Mouse (Mus musculus): ENCODE results near the gene Akap6. TPM values are rescaled to one million over a fixed set of nuclear protein-coding genes. Genes with fewer than 3 reads are reported as not detected.
A peak's percentile ranks its signal among the peaks of the same experiment; 100 is the strongest.

Gene Akap6
- polyA plus RNA-seq, 1 experiment, result 27.4 TPM

- Histone ChIP-seq H3K27me3 (ENCODE audit: control insufficient read depth, insufficient read depth, low read length) (no peaks in the 10 kb centered on the region), H3K27ac (ENCODE audit: insufficient read depth, low read length) (no peak overlapping the region), H3K4me1 (ENCODE audit: control insufficient read depth, insufficient read depth, low read length) (peaks cover 3% of the 10 kb centered on the region), H3K4me3 (replicated peaks; ENCODE audit: insufficient read depth, low read depth, low read length) (no peak overlapping the region)
- 57% methylated on average over 6 of the region's 6 CpGs for WGBS
- DNase-seq, result no peak
- TF ChIP-seq CTCF (IDR thresholded peaks at IDR 0.05; ENCODE audit: borderline replicate concordance, insufficient read depth, low read depth, low read length) (no peak), POLR2A (IDR thresholded peaks at IDR 0.05; ENCODE audit: borderline replicate concordance, insufficient read depth, low read length) (no peak)
Observed at GRCm38 (mm10) chr12:53029910-53030309, 330.7 kb downstream of the Akap6 start.

- H3K27ac ChIP-seq (ENCODE audit: insufficient read depth, low read length), result no peak overlapping the region
- TF ChIP-seq POLR2A (IDR thresholded peaks at IDR 0.05; ENCODE audit: borderline replicate concordance, insufficient read depth, low read length) (no peak), CTCF (IDR thresholded peaks at IDR 0.05; ENCODE audit: borderline replicate concordance, insufficient read depth, low read depth, low read length) (no peak)
- peaks cover 3% of the 10 kb centered on the region for H3K4me1 ChIP-seq (ENCODE audit: control insufficient read depth, insufficient read depth, low read length)
- H3K27me3 ChIP-seq (ENCODE audit: control insufficient read depth, insufficient read depth, low read length), result no peaks in the 10 kb centered on the region
- 6% methylated on average over 7 of the region's 7 CpGs for WGBS
- peak; percentile 48 to 61 for DNase-seq
- H3K4me3 ChIP-seq (replicated peaks; ENCODE audit: insufficient read depth, low read depth, low read length), result no peak overlapping the region
Observed at GRCm38 (mm10) chr12:53032762-53033161, 333.6 kb downstream of the Akap6 start.

GRCm38 (mm10) chr12:53033404-53033913 is 334.3 kb downstream of the Akap6 start:
- H3K4me1 ChIP-seq (ENCODE audit: control insufficient read depth, insufficient read depth, low read length), result peaks cover 3% of the 10 kb centered on the region
- H3K4me3 ChIP-seq (replicated peaks; ENCODE audit: insufficient read depth, low read depth, low read length), result no peak overlapping the region
- 33% methylated on average over 14 of the region's 14 CpGs for WGBS
- TF ChIP-seq POLR2A (IDR thresholded peaks at IDR 0.05; ENCODE audit: borderline replicate concordance, insufficient read depth, low read length) (no peak), CTCF (IDR thresholded peaks at IDR 0.05; ENCODE audit: borderline replicate concordance, insufficient read depth, low read depth, low read length) (no peak)
- no peaks in the 10 kb centered on the region for H3K27me3 ChIP-seq (ENCODE audit: control insufficient read depth, insufficient read depth, low read length)
- peak; percentile 13 to 38 for DNase-seq
- H3K27ac ChIP-seq (ENCODE audit: insufficient read depth, low read length), result no peak overlapping the region

GRCm38 (mm10) chr12:53040634-53041033 is 341.5 kb downstream of the Akap6 start:
- Histone ChIP-seq H3K27ac (ENCODE audit: insufficient read depth, low read length) (no peak overlapping the region), H3K4me1 (ENCODE audit: control insufficient read depth, insufficient read depth, low read length) (no peaks in the 10 kb centered on the region), H3K4me3 (replicated peaks; ENCODE audit: insufficient read depth, low read depth, low read length) (no peak overlapping the region), H3K27me3 (ENCODE audit: control insufficient read depth, insufficient read depth, low read length) (no peaks in the 10 kb centered on the region)
- no peak for DNase-seq
- TF ChIP-seq CTCF (IDR thresholded peaks at IDR 0.05; ENCODE audit: borderline replicate concordance, insufficient read depth, low read depth, low read length) (no peak), POLR2A (IDR thresholded peaks at IDR 0.05; ENCODE audit: borderline replicate concordance, insufficient read depth, low read length) (no peak)
- 89% methylated on average over 5 of the region's 5 CpGs for WGBS

DNA sequence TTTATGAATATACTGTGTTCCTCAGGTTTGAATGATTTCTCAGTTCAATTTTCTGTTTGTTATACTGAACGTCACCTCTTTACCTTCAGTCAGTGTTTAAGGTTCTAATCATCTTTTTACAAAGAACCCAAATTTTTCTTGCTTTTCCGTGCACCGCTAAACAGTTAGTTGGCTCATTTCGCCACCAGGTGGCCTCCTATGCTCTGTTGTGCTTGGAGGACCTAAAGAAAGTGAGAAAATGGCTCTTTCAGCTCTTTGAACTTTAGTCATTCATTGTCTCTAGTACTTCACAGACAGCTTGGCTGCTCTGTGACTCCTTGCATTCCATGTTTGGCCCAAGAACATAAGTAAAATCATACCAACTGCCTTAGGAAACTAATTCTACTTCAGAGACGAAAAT is 343.6 kb downstream of the Akap6 start:
- Histone ChIP-seq H3K4me1 (ENCODE audit: control insufficient read depth, insufficient read depth, low read length) (no peaks in the 10 kb centered on the region), H3K4me3 (replicated peaks; ENCODE audit: insufficient read depth, low read depth, low read length) (no peak overlapping the region), H3K27ac (ENCODE audit: insufficient read depth, low read length) (no peak overlapping the region), H3K27me3 (ENCODE audit: control insufficient read depth, insufficient read depth, low read length) (no peaks in the 10 kb centered on the region)
- WGBS, result 51% methylated on average over 5 of the region's 5 CpGs
- DNase-seq, result no peak
- TF ChIP-seq CTCF (IDR thresholded peaks at IDR 0.05; ENCODE audit: borderline replicate concordance, insufficient read depth, low read depth, low read length) (0 out of 2 replicates have a peak, but pooled peaks have one; percentile 36), POLR2A (IDR thresholded peaks at IDR 0.05; ENCODE audit: borderline replicate concordance, insufficient read depth, low read length) (no peak)

- TF ChIP-seq CTCF (IDR thresholded peaks at IDR 0.05; ENCODE audit: borderline replicate concordance, insufficient read depth, low read depth, low read length) (no peak), POLR2A (IDR thresholded peaks at IDR 0.05; ENCODE audit: borderline replicate concordance, insufficient read depth, low read length) (no peak)
- Histone ChIP-seq H3K4me1 (ENCODE audit: control insufficient read depth, insufficient read depth, low read length) (no peaks in the 10 kb centered on the region), H3K27me3 (ENCODE audit: control insufficient read depth, insufficient read depth, low read length) (no peaks in the 10 kb centered on the region), H3K27ac (ENCODE audit: insufficient read depth, low read length) (no peak overlapping the region), H3K4me3 (replicated peaks; ENCODE audit: insufficient read depth, low read depth, low read length) (no peak overlapping the region)
- no peak for DNase-seq
- 94% methylated on average over 7 of the region's 7 CpGs for WGBS
Observed at GRCm38 (mm10) chr12:53057606-53058005, 358.4 kb downstream of the Akap6 start.

DNA sequence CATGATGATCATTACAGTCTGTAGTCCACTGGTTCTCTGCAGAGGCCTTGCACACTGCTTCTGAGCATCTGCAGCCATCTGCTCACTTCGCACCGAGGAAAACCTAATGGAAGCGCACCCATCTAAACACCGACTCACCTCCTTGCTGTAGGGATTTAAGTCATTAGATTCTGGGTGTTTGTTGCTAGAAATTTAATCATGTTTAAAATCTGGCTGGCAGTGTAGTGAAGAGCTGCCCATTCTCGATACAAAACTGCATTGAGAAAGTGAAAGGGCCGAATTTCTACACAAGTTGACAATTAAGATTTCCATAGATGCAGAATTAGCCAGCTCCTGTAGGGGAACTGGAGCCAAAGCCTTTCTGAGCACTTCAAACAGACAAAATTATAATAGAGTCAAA is 361.7 kb downstream of the Akap6 start:
- H3K27ac ChIP-seq (ENCODE audit: insufficient read depth, low read length), result no peak overlapping the region
- no peaks in the 10 kb centered on the region for H3K4me1 ChIP-seq (ENCODE audit: control insufficient read depth, insufficient read depth, low read length)
- 55% methylated on average over 6 of the region's 6 CpGs for WGBS
- TF ChIP-seq CTCF (IDR thresholded peaks at IDR 0.05; ENCODE audit: borderline replicate concordance, insufficient read depth, low read depth, low read length), result no peak
- TF ChIP-seq POLR2A (IDR thresholded peaks at IDR 0.05; ENCODE audit: borderline replicate concordance, insufficient read depth, low read length), result no peak
- no peak overlapping the region for H3K4me3 ChIP-seq (replicated peaks; ENCODE audit: insufficient read depth, low read depth, low read length)
- H3K27me3 ChIP-seq (ENCODE audit: control insufficient read depth, insufficient read depth, low read length), result no peaks in the 10 kb centered on the region
- DNase-seq, result no peak

GRCm38 (mm10) chr12:53061466-53062124 is 362.4 kb downstream of the Akap6 start:
- Histone ChIP-seq H3K27me3 (ENCODE audit: control insufficient read depth, insufficient read depth, low read length) (no peaks in the 10 kb centered on the region), H3K4me3 (replicated peaks; ENCODE audit: insufficient read depth, low read depth, low read length) (no peak overlapping the region), H3K4me1 (ENCODE audit: control insufficient read depth, insufficient read depth, low read length) (no peaks in the 10 kb centered on the region), H3K27ac (ENCODE audit: insufficient read depth, low read length) (no peak overlapping the region)
- no peak for DNase-seq
- no peak for TF ChIP-seq POLR2A (IDR thresholded peaks at IDR 0.05; ENCODE audit: borderline replicate concordance, insufficient read depth, low read length)
- no peak for TF ChIP-seq CTCF (IDR thresholded peaks at IDR 0.05; ENCODE audit: borderline replicate concordance, insufficient read depth, low read depth, low read length)
- 44% methylated on average over 7 of the region's 7 CpGs for WGBS
